Mouse (Mus musculus) ovary, postnatal 36 days (tissue): Measurements from ENCODE around the gene P2rx7.

Source experiments
- DNase-seq: peaks from one replicate; pipeline ENCODE4 v3.0.0; 2022; ENCODE audit warnings: low spot score, mixed read lengths

Gene P2rx7

GRCm38 (mm10) chr5:122731321-122731720 is 87.6 kb downstream of the P2rx7 start:
- DNase-seq: peak; percentile 55

DNA sequence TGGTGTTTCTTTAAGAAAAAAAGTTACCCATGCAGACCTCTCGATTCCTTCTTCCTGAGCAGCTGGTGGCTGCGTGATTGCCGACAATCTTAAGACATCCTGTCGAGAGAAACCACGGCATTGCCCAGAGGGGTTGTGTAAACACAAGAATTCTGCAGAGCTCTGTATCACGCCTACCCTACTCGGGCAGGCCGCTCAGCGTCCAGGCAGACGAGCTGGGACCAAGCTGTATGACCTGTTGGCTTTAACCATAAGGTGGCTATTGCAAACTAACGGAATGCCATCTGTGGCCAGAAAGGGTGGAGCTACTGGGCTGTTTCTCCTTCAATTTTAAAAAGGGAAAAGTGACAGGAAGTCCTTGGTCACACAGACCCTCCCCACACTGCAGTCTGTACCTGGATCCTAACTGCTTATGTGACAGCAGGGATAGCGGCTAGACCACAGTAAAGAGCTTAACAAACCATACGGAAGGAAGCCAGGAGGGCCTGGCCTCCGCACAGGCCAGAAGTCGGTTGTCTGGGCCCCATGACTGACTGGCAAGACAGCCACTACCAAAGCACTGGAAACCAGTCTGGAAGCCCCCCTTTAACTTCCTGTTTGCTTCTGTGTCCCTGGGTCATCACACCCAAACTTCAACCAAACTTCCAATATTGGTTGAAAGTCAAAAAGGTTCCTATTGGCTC is 88.4 kb downstream of the P2rx7 start:
- no peak for DNase-seq

DNA sequence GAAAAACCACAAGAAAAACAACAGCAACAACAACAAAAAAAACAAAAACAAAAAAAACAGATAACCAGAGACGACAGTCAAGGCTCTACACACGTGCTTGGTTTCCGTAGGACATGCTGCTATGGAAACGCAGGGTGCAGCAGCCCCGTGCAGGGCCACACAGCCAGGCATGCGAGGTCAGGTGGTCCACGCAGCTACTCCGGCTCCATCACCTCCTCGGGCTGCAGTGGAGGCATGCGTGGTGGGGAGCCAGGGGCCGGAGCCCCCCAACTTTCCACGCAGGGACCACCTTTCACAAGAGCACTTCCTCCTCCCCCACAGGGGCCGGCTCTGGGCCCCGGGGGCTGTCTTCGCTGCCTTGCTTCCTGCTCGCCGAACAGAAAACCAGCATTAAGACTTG is 90.2 kb downstream of the P2rx7 start:
- DNase-seq: no peak

- DNase-seq: no peak
Measured at GRCm38 (mm10) chr5:122735853-122736252, 92.1 kb downstream of the P2rx7 start.

- DNase-seq: no peak
Measured at GRCm38 (mm10) chr5:122736761-122737160, 93.0 kb downstream of the P2rx7 start.
